8 mouse cellular contexts compared by ENCODE assay signal in the genomic region with DNA sequence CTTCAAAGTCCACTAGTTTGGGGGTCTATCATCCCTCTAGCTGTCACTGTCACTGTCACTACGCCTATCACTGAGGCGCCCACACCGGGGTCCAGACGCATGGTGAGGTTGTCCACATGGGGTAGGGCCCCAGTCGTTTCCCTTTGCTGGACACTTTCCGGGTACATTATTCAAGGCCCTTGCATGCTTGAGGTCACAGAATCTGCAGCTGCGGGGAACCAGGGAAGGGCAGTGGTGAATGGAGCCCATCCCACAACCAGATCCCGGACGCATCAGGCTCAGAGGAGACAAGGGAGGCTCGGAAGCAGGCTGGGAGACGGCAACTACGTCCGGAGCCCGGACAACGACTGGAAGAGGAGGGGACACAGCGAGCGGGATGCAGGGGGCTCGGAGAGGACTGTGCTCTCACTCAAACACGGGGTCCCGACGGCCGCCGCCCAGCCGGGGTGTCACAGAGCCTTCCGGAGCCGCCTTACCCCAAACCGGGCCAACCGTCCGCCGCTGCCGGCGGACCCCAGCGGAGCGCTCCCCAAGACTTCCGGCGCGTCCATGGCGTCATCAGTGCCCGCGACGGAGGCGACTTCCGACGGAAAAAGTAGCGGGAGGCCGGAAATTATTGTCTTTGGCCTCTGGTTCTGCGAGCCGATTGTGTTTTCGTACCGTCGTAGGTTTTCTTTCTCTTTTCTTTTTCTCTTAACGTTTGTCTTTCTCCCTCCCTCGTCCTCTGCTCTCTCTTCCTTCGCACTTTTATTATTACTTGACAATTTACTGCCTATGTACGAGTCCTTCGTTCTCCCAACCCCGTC. TPM values are rescaled to one million over a fixed set of nuclear protein-coding genes. Genes with fewer than 3 reads are reported as not detected.
A peak's percentile ranks its signal among the peaks of the same experiment; 100 is the strongest.
DNase-seq lines count a peak whose midpoint lies in the region; ATAC-seq and TF ChIP-seq lines count a peak whose summit lies in the region.

A gene (minus strand): TSS at position 567 of the 806 bp plus-strand sequence.

- TF ChIP-seq EP300 in heart, adult 2 months (IDR thresholded peaks at IDR 0.05; ENCODE audit: insufficient read depth, low read depth, low read length): 0 out of 2 replicates have a peak, but pooled peaks have one; percentile 40

- no peak for TF ChIP-seq CTCF in heart, adult 2 months (IDR thresholded peaks at IDR 0.05)

- H3K27ac ChIP-seq in embryonic facial prominence, embryonic 14.5 days (replicated peaks; ENCODE audit: low read depth, low read length): peak within 1 kb of the TSS; percentile 83
- peak within 1 kb of the TSS; percentile 77 for H3K27ac ChIP-seq in heart, adult 2 months
- peak within 1 kb of the TSS; percentile 53; the same call in 1 of the 2 replicates for H3K27ac ChIP-seq in limb, embryonic 13.5 days
- H3K27ac ChIP-seq in midbrain, embryonic 16.5 days (ENCODE audit: low read length): peak within 1 kb of the TSS; percentile 68

- H3K27me3 ChIP-seq in embryonic facial prominence, embryonic 14.5 days (replicated peaks; ENCODE audit: control insufficient read depth, insufficient read depth, low read length): no peaks in the 10 kb centered on the region
- no peaks in the 10 kb centered on the region for H3K27me3 ChIP-seq in heart, adult 2 months (ENCODE audit: control insufficient read depth, insufficient read depth, low read length)
- no peaks in the 10 kb centered on the region for H3K27me3 ChIP-seq in limb, embryonic 13.5 days
- no peaks in the 10 kb centered on the region for H3K27me3 ChIP-seq in midbrain, embryonic 16.5 days (ENCODE audit: control insufficient read depth, insufficient read depth, low read depth, low read length)

- 1% methylated on average over 26 of the region's 57 CpGs for WGBS in embryonic facial prominence, embryonic 14.5 days
- under 1% methylated on average over 57 of the region's 57 CpGs for WGBS in heart, adult 2 months
- WGBS in limb, embryonic 13.5 days: under 1% methylated on average over 57 of the region's 57 CpGs
- WGBS in midbrain, embryonic 16.5 days: 0% methylated on average over 56 of the region's 57 CpGs

- intact Hi-C loops in heart, adult 2 months (cut with DNase I): loop anchor here (1.0 kb wide), 1 partner anchor 14 kb away; a partner anchor contains a TSS

- H3K9ac ChIP-seq in embryonic facial prominence, embryonic 14.5 days (ENCODE audit: low read depth, low read length): peak within 1 kb of the TSS; percentile 92
- peak within 1 kb of the TSS; percentile 89 for H3K9ac ChIP-seq in heart, adult 2 months (ENCODE audit: low read depth, low read length)
- H3K9ac ChIP-seq in limb, embryonic 13.5 days: peak within 1 kb of the TSS; percentile 89
- H3K9ac ChIP-seq in midbrain, embryonic 16.5 days (ENCODE audit: low read depth, low read length): peak within 1 kb of the TSS; percentile 90

- peaks cover 13% of the 10 kb centered on the region for H3K4me1 ChIP-seq in embryonic facial prominence, embryonic 14.5 days (ENCODE audit: control insufficient read depth, insufficient read depth, low read length)
- peaks cover 1% of the 10 kb centered on the region; the same call in 1 of the 2 replicates for H3K4me1 ChIP-seq in heart, adult 2 months (ENCODE audit: control insufficient read depth, insufficient read depth, low read length)
- peaks cover 20% of the 10 kb centered on the region for H3K4me1 ChIP-seq in limb, embryonic 13.5 days
- H3K4me1 ChIP-seq in midbrain, embryonic 16.5 days (ENCODE audit: control insufficient read depth, insufficient read depth, low read length): peaks cover 15% of the 10 kb centered on the region

- DNase-seq in 3T3-L1 (ENCODE audit: low read depth, low spot score): peak; percentile 85
- DNase-seq in adrenal gland, postnatal 4 days (ENCODE audit: low spot score in 2 of 2): peak; percentile 79
- peak; percentile 95 for DNase-seq in embryonic facial prominence, embryonic 14.5 days (ENCODE audit: low spot score)
- peak; percentile 92 to 97 for DNase-seq in heart, adult 2 months
- DNase-seq in kidney, adult 8-10 months: peak; percentile 81 to 89
- DNase-seq in spleen, postnatal 10 days (ENCODE audit: low spot score in 2 of 2): peak; percentile 89 to 95

- peak within 1 kb of the TSS; percentile 77 for H3K4me3 ChIP-seq in embryonic facial prominence, embryonic 14.5 days (ENCODE audit: low read depth, low read length)
- peak within 1 kb of the TSS; percentile 88 for H3K4me3 ChIP-seq in heart, adult 2 months
- peak within 1 kb of the TSS; percentile 65 for H3K4me3 ChIP-seq in limb, embryonic 13.5 days
- peak within 1 kb of the TSS; percentile 92 for H3K4me3 ChIP-seq in midbrain, embryonic 16.5 days (ENCODE audit: low read depth, low read length)

- ATAC-seq in embryonic facial prominence, embryonic 14.5 days (ENCODE audit: low read depth): peak; percentile 73
- peak; percentile 82 for ATAC-seq in limb, embryonic 13.5 days (ENCODE audit: low FRiP score, low read depth)
- ATAC-seq in midbrain, embryonic 16.5 days: peak; percentile 69

- H3K4me2 ChIP-seq in embryonic facial prominence, embryonic 14.5 days (ENCODE audit: low read depth, low read length): peak within 1 kb of the TSS; percentile 91
- peak within 1 kb of the TSS; percentile 98 for H3K4me2 ChIP-seq in limb, embryonic 13.5 days (replicated peaks)
- peak within 1 kb of the TSS; percentile 77 for H3K4me2 ChIP-seq in midbrain, embryonic 16.5 days (ENCODE audit: low read length)

- no peaks in the 10 kb centered on the region for H3K9me3 ChIP-seq in embryonic facial prominence, embryonic 14.5 days (ENCODE audit: control insufficient read depth, low read length)
- H3K9me3 ChIP-seq in limb, embryonic 13.5 days: no peaks in the 10 kb centered on the region
- H3K9me3 ChIP-seq in midbrain, embryonic 16.5 days (replicated peaks; ENCODE audit: control insufficient read depth, low read length, poor library complexity, severe bottlenecking): no peaks in the 10 kb centered on the region

- peaks cover 18% of the 10 kb centered on the region for H3K36me3 ChIP-seq in embryonic facial prominence, embryonic 14.5 days (ENCODE audit: control insufficient read depth, insufficient read depth, low read length)
- no peaks in the 10 kb centered on the region for H3K36me3 ChIP-seq in heart, adult 2 months (ENCODE audit: control insufficient read depth, insufficient read depth, low read length)
- peaks cover 28% of the 10 kb centered on the region for H3K36me3 ChIP-seq in limb, embryonic 13.5 days
- H3K36me3 ChIP-seq in midbrain, embryonic 16.5 days (ENCODE audit: control insufficient read depth, insufficient read depth, low read length): peaks cover 8% of the 10 kb centered on the region

- TF ChIP-seq POLR2A in heart, adult 2 months (IDR thresholded peaks at IDR 0.05; ENCODE audit: insufficient read depth, low read depth, low read length): peak; percentile 80

- no peaks in the 10 kb centered on the region for H3K79me2 ChIP-seq in heart, adult 2 months (replicated peaks; ENCODE audit: control insufficient read depth, insufficient read depth, low read length)

RNA-seq across cellular contexts. Expression of the gene that starts here (rescaled TPM):
- total RNA-seq in adrenal gland, postnatal 4 days (2021): 10 to 100 TPM; 64.3 to 72.7 TPM
- polyA plus RNA-seq in embryonic facial prominence, embryonic 14.5 days (2014; fragmentation: Nextera tagmentation; extraction: Ambion mirVana): 68.3 and 74.7 TPM in 2 replicates
- total RNA-seq in heart, adult 2 months (2021): 10 to 100 TPM; 26.6 to 26.7 TPM
- 48.4 and 49.7 TPM in 2 replicates for polyA plus RNA-seq in heart, adult 2 months (2012; rRNA removed)
- 84.4 and 94.9 TPM in 2 replicates for polyA plus RNA-seq in limb, embryonic 13.5 days (2015; fragmentation: Nextera tagmentation; extraction: Ambion mirVana)
- 70.4 and 71.7 TPM in 2 replicates for polyA plus RNA-seq in midbrain, embryonic 16.5 days (2015; fragmentation: Nextera tagmentation; extraction: Ambion mirVana)

Comparison
In these comparisons a context has a peak if more than half of its experiments do, and no peak if none do; other contexts are left out.
1. Peak in every context shown above with its lines: DNase-seq, ATAC-seq, H3K4me3 ChIP-seq and H3K27ac ChIP-seq.